Mouse (Mus musculus): Measurements from ENCODE around the gene Fat3. TPM values are rescaled to one million over a fixed set of nuclear protein-coding genes. Genes with fewer than 3 reads are reported as not detected.

The Fat3 gene
- polyA plus RNA-seq, 1 experiment, result 0.14 TPM

GRCm38 (mm10) chr9:16147735-16148134 lies 353.4 kb downstream of the Fat3 start:
- Histone ChIP-seq H3K4me3 (ENCODE audit: insufficient read depth, low read depth, low read length) (no peak overlapping the region), H3K27me3 (replicated peaks; ENCODE audit: control insufficient read depth, insufficient read depth, low read length) (no peaks in the 10 kb centered on the region), H3K36me3 (ENCODE audit: control insufficient read depth, insufficient read depth, low read length) (no peaks in the 10 kb centered on the region), H3K27ac (ENCODE audit: insufficient read depth, low read depth, low read length) (no peak overlapping the region), H3K4me1 (ENCODE audit: control insufficient read depth, insufficient read depth, low read length) (no peaks in the 10 kb centered on the region)
- DNase-seq, result no peak
- TF ChIP-seq CTCF (conservative IDR thresholded peaks at IDR 0.05; ENCODE audit: insufficient read depth, insufficient read length, low read depth, low read length), result no peak
- no peak for TF ChIP-seq POLR2A (IDR thresholded peaks at IDR 0.05; ENCODE audit: low read depth, low read length)
- WGBS, result 67% methylated on average over 1 of the region's 1 CpGs

- no peak for DNase-seq
- 78% methylated on average over 3 of the region's 3 CpGs for WGBS
- Histone ChIP-seq H3K27me3 (replicated peaks; ENCODE audit: control insufficient read depth, insufficient read depth, low read length) (no peaks in the 10 kb centered on the region), H3K27ac (ENCODE audit: insufficient read depth, low read depth, low read length) (no peak overlapping the region), H3K4me1 (ENCODE audit: control insufficient read depth, insufficient read depth, low read length) (no peaks in the 10 kb centered on the region), H3K36me3 (ENCODE audit: control insufficient read depth, insufficient read depth, low read length) (no peaks in the 10 kb centered on the region), H3K4me3 (ENCODE audit: insufficient read depth, low read depth, low read length) (no peak overlapping the region)
- TF ChIP-seq CTCF (conservative IDR thresholded peaks at IDR 0.05; ENCODE audit: insufficient read depth, insufficient read length, low read depth, low read length), result no peak
- no peak for TF ChIP-seq POLR2A (IDR thresholded peaks at IDR 0.05; ENCODE audit: low read depth, low read length)
Measured at GRCm38 (mm10) chr9:16144684-16145083, 356.4 kb downstream of the Fat3 start.

- Histone ChIP-seq H3K36me3 (ENCODE audit: control insufficient read depth, insufficient read depth, low read length) (no peaks in the 10 kb centered on the region), H3K27ac (ENCODE audit: insufficient read depth, low read depth, low read length) (no peak overlapping the region), H3K4me3 (ENCODE audit: insufficient read depth, low read depth, low read length) (no peak overlapping the region), H3K4me1 (ENCODE audit: control insufficient read depth, insufficient read depth, low read length) (no peaks in the 10 kb centered on the region), H3K27me3 (replicated peaks; ENCODE audit: control insufficient read depth, insufficient read depth, low read length) (no peaks in the 10 kb centered on the region)
- no peak for DNase-seq
- no peak for TF ChIP-seq CTCF (conservative IDR thresholded peaks at IDR 0.05; ENCODE audit: insufficient read depth, insufficient read length, low read depth, low read length)
- no peak for TF ChIP-seq POLR2A (IDR thresholded peaks at IDR 0.05; ENCODE audit: low read depth, low read length)
- 26% methylated on average over 6 of the region's 6 CpGs for WGBS
Measured at GRCm38 (mm10) chr9:16139300-16139699, 361.8 kb downstream of the Fat3 start.

GRCm38 (mm10) chr9:16133098-16133497 lies 368.0 kb downstream of the Fat3 start:
- TF ChIP-seq CTCF (conservative IDR thresholded peaks at IDR 0.05; ENCODE audit: insufficient read depth, insufficient read length, low read depth, low read length) (no peak), POLR2A (IDR thresholded peaks at IDR 0.05; ENCODE audit: low read depth, low read length) (no peak)
- no peaks in the 10 kb centered on the region for H3K27me3 ChIP-seq (replicated peaks; ENCODE audit: control insufficient read depth, insufficient read depth, low read length)
- 56% methylated on average over 2 of the region's 2 CpGs for WGBS
- H3K36me3 ChIP-seq (ENCODE audit: control insufficient read depth, insufficient read depth, low read length), result no peaks in the 10 kb centered on the region
- H3K4me3 ChIP-seq (ENCODE audit: insufficient read depth, low read depth, low read length), result no peak overlapping the region
- no peak overlapping the region for H3K27ac ChIP-seq (ENCODE audit: insufficient read depth, low read depth, low read length)
- no peaks in the 10 kb centered on the region for H3K4me1 ChIP-seq (ENCODE audit: control insufficient read depth, insufficient read depth, low read length)
- DNase-seq, result no peak

DNA sequence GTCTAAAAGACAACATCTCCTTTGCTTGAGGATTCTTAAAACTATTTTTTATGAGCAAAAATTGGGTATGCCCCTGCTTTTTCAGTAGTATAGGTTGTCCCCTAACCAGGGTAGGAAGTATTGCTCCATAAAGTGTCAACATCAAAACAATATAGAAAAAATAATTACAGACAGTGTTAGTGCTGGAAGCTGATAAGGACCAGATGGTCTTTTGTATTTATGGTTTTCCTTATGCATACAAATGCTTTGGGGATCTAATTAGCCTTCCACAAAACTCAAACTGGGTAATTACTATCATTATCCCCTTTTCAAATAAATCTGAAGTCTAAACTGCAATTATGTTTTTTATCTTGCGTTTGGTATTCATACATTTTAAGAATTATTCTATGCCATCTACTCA lies 368.5 kb downstream of the Fat3 start:
- no peaks in the 10 kb centered on the region for H3K27me3 ChIP-seq (replicated peaks; ENCODE audit: control insufficient read depth, insufficient read depth, low read length)
- TF ChIP-seq POLR2A (IDR thresholded peaks at IDR 0.05; ENCODE audit: low read depth, low read length) (no peak), CTCF (conservative IDR thresholded peaks at IDR 0.05; ENCODE audit: insufficient read depth, insufficient read length, low read depth, low read length) (no peak)
- 90% methylated on average over 1 of the region's 1 CpGs for WGBS
- no peaks in the 10 kb centered on the region for H3K36me3 ChIP-seq (ENCODE audit: control insufficient read depth, insufficient read depth, low read length)
- no peaks in the 10 kb centered on the region for H3K4me1 ChIP-seq (ENCODE audit: control insufficient read depth, insufficient read depth, low read length)
- no peak overlapping the region for H3K27ac ChIP-seq (ENCODE audit: insufficient read depth, low read depth, low read length)
- no peak for DNase-seq
- no peak overlapping the region for H3K4me3 ChIP-seq (ENCODE audit: insufficient read depth, low read depth, low read length)

- H3K27ac ChIP-seq (ENCODE audit: insufficient read depth, low read depth, low read length), result no peak overlapping the region
- H3K27me3 ChIP-seq (replicated peaks; ENCODE audit: control insufficient read depth, insufficient read depth, low read length), result no peaks in the 10 kb centered on the region; the same call in 1 of the 2 replicates
- H3K4me3 ChIP-seq (ENCODE audit: insufficient read depth, low read depth, low read length), result no peak overlapping the region
- no peaks in the 10 kb centered on the region for H3K4me1 ChIP-seq (ENCODE audit: control insufficient read depth, insufficient read depth, low read length)
- TF ChIP-seq POLR2A (IDR thresholded peaks at IDR 0.05; ENCODE audit: low read depth, low read length) (no peak), CTCF (conservative IDR thresholded peaks at IDR 0.05; ENCODE audit: insufficient read depth, insufficient read length, low read depth, low read length) (no peak)
- no peaks in the 10 kb centered on the region for H3K36me3 ChIP-seq (ENCODE audit: control insufficient read depth, insufficient read depth, low read length)
- 81% methylated on average over 5 of the region's 5 CpGs for WGBS
- no peak for DNase-seq
Measured at GRCm38 (mm10) chr9:16121756-16122155, 379.3 kb downstream of the Fat3 start.

GRCm38 (mm10) chr9:16114821-16115485 lies 386.1 kb downstream of the Fat3 start:
- Histone ChIP-seq H3K4me3 (ENCODE audit: insufficient read depth, low read depth, low read length) (no peak overlapping the region), H3K36me3 (ENCODE audit: control insufficient read depth, insufficient read depth, low read length) (no peaks in the 10 kb centered on the region), H3K27me3 (replicated peaks; ENCODE audit: control insufficient read depth, insufficient read depth, low read length) (no peaks in the 10 kb centered on the region), H3K4me1 (ENCODE audit: control insufficient read depth, insufficient read depth, low read length) (no peaks in the 10 kb centered on the region), H3K27ac (ENCODE audit: insufficient read depth, low read depth, low read length) (0 out of 2 replicates have a peak overlapping the region, but pooled peaks have one; percentile 12)
- no peak for TF ChIP-seq POLR2A (IDR thresholded peaks at IDR 0.05; ENCODE audit: low read depth, low read length)
- WGBS, result 59% methylated on average over 7 of the region's 7 CpGs
- peak; percentile 22 for DNase-seq

Data from kidney, adult 2 months (tissue).